Mouse (Mus musculus): ENCODE measurements around the gene Mrps9.

- TF ChIP-seq CTCF (IDR thresholded peaks at IDR 0.05; ENCODE audit: insufficient read depth, low read length) = no peak
- TF ChIP-seq POLR2A (IDR thresholded peaks at IDR 0.05; ENCODE audit: borderline replicate concordance, extremely low read depth, low read depth, low read length) = no peak
Observed at GRCm38 (mm10) chr1:42875271-42875670, 24.2 kb downstream of the Mrps9 start.

All from lung, adult 2 months (tissue).